Mouse (Mus musculus) cerebellum, postnatal 14 days (tissue): Measurements from ENCODE around the gene Hist1h3f.
A peak's percentile ranks its signal among the peaks of the same experiment; 100 is the strongest.
"Not testable (repeated sequence)": the region's sequence is repeated elsewhere in the genome, so short reads cannot be mapped to it uniquely, and the experiment has no call there.

ENCODE experiments used
- DNase-seq, 2 experiments: peaks; one replicate each; pipeline ENCODE4 v3.0.0; 2021; ENCODE audit warnings: mixed read lengths in 2 of 2

The Hist1h3f gene

DNA sequence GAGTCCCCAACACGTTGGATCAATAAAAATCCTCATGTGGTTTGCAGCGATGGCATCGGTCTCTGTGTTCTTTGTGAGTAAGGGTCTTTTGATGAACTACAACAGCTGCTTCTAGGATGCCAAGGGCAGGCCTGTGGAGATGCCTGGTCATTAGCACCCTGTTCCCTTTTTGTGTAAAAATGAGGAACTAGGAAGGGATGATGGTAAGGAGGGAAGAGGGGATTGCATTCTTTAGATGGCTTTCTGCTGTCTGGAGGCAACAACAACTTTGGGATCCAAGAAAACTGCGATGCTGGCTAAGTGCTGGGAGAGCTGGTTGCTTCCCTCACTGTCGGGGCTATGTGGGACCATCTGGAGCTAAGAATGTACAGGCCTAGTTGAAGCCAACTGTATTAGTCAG is 5.6 kb upstream of the Hist1h3f start:
- DNase-seq: no peak

DNA sequence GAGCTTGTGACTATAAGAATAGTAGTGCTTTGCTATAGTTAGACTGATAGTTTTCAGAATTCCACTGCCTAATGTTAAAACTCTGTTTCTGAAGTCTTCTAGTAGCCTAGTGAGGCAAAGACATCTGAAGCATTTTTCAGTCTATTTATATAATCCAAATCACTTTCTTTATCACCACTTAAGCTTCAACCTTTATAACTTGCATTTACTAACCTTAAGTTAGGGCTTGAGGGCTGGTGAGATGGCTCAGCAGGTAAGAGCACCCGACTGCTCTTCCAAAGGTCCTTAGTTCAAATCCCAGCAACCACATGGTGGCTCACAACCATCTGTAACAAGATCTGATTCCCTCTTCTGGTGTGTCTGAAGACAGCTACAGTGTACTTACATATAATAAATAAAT is 4.0 kb upstream of the Hist1h3f start:
- not testable (repeated sequence) for DNase-seq

DNA sequence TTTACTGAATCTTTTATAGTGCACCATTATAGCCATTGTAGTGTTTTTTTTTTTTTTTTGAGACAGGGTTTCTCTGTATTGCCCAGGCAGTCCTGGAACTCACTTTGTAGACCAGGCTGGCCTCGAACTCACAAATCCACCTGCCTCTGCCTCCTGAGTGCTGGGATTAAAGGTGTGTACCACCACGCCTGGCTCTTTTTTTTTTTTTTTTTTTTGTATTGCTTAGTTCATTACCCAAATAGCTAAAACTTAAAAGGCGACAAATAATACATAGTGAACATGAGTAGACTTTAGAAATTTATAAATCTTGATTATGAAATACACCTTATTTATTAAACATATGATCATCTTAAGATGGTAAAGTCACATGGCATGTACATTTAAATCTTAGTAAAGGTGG is 2.4 kb upstream of the Hist1h3f start:
- no peak for DNase-seq

DNA sequence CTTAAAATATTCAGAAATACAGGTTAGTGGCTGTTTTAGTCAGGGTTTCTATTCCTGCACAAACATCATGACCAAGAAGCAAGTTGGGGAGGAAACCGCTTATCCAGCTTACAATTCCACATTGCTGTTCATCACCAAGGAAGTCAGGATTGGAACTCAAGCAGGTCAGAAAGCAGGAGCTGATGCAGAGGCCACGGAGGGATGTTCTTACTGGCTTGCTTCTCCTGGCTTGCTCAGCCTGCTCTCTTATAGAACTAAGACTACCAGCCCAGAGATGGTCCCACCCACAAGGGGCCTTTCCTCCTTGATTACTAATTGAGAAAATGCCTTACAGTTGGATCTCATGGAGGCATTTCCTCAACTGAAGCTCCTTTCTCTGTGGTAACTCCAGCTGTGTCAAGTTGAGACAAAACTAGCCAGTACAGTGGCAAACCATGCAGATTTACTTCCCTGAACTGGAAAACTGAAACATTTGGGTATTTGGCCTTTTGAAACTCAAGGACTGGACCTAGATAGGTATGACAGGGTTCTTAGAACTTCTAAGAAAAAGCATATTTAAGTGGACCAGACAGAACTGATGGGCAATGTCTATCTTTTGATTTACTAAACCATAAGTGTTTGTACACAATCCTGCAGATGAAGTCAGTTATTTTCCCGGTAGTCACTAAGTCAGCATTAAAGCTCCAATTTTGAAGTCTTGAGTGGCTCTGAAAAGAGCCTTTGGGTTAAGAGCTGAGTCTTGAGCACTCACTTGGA is 1.4 kb upstream of the Hist1h3f start:
- DNase-seq: not testable (repeated sequence)

DNA sequence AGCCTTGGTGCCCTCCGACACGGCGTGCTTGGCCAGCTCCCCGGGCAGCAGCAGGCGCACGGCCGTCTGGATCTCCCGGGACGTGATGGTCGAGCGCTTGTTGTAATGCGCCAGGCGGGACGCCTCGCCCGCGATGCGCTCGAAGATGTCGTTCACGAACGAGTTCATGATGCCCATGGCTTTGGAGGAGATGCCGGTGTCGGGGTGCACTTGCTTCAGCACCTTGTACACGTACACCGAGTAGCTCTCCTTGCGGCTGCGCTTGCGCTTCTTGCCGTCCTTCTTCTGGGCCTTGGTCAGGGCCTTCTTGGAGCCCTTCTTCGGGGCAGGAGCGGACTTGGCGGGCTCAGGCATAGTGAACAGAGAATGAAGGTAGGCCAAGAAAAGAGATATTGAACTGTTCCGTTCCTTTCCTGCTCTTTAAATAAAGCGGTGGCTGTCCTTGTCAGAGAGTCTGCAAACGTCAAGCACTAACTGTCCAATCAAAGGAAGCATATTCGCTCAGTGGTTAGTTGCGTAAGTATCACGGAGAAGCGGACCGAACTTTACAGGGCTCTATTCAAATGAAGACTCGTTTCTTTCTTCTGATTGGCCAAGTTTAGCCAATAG is 749 bp upstream of the Hist1h3f start, which contains the start of gene Hist1h2bh:
Gene Hist1h2bh, minus strand, starts transcription at position 394 of the 609 bp plus-strand sequence.
- peak; percentile 16 to 59 for DNase-seq

DNA sequence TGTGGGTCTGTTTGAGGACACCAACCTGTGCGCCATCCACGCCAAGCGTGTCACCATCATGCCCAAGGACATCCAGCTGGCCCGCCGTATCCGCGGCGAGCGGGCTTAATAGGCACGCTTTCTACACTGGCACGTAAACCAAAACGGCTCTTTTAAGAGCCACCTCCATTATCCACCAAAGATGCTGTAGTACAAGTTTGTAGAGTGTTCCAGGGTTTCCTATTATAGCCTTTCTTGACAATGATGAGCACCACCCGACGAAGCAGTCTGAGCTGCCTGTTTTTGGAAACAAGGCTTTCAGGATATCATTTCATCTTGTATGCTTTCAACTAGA is 902 bp downstream of the Hist1h3f start:
- peak in 1 of 2 experiments; percentile 21 for DNase-seq

DNA sequence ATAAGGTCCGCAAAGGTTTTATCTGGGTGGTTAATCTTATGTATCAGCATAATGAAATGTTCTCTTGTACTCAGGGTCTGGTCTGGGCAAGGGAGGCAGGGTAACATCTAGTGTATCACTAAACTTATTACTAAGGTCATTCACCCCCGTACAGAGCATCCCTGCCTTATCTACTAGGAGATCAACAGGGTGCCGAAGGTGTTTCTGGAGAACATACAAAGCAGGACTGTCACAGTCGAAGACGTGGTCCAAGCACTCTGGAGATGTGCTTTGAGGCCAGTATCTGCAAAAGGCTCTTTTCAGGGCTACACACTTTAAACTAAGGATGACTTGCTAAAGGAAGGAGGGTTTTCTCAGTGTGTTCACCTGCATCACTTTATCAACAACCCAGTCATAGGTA is 2.8 kb downstream of the Hist1h3f start:
- DNase-seq: no peak

DNA sequence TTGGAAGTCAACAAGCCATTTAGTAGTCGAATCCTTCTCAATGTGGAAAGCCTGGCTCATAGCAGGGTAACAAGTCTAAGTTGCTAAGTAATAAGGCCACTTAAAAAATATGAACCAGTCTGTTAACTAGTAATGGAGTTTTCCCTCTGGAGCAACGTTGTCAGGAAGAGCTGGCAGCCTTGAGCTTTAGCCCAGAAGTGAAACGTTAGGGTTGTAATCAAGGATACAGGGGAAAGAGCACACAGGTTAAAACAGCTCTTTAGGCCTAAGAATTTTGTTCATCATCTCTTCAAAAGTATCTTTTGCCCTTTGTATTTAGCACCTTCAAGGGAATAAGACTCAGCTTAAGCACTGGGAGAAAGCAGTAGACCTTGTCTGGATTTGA is 6.9 kb downstream of the Hist1h3f start:
- no peak for DNase-seq

DNA sequence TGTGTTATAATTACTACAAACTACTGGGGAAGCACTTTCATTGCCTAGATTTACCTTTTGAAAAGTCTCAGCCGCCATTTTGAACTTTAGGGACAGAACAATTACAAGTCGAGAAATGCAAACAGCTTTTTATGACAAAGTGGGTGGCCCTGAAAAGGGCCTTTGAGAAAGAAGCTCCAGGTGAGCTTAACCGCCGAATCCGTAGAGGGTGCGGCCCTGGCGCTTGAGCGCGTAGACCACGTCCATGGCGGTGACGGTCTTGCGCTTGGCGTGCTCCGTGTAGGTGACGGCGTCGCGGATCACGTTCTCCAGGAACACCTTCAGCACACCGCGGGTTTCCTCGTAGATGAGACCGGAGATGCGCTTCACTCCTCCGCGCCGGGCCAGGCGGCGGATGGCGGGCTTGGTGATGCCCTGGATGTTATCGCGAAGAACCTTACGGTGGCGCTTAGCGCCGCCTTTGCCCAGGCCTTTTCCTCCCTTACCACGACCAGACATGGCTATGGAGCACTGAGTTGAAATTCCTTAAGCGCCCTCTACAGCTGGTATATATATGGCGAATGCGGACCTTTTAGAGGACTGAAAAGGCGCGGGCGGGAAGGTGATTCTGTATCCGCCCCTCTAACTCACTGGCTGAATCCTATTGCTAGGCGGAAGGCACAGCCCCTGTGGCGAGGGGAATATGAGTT is 7.4 kb downstream of the Hist1h3f start, which contains the start of gene Hist1h4f:
Gene Hist1h4f, minus strand, starts transcription at position 503 of the 689 bp plus-strand sequence.
- peak; percentile 87 to 92 for DNase-seq

DNA sequence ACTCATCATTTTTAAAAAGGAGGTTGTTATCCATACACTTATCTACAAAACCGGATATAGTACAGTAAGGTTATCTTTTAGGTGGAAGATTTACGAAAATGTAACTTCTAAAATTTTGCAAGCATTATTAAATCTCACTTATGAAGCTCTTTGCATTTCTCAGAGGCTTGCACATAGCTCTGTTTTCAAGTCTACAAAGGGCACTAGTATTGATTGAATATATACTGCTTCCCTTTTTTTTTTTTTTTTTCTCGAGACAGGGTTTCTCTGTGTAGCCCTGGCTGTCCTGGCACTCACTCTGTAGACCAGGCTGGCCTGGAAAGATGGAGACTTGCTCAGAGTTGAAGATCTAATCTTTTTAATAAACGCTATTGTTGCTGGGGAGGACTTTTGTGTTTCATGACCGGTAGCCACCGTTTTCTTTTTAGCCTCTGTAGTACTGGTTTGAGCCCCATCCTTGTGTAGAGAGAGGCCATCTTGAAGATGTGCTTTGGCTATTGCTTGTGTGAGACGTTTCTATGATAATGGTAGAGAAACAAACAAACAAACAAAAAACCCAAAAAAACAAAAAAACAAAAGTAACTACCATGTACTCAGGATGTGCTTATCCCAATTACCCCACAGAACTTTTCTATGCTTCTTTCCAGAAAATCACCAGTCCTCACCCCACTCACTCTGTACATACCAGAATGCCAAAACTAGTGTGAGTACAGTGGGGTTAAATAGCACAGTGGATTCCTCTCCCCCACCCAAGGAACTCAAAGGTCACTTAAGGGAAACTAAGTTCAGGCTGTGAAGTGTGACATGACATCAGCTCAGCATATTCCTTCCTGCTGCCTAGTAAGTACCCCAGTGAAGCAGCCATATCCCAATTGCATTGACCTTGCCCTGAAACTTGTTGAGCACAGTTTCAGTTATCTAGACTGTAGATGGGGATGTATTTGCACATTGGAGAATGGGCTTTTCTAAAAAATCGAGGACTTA is 8.4 kb downstream of the Hist1h3f start:
- DNase-seq: no peak

DNA sequence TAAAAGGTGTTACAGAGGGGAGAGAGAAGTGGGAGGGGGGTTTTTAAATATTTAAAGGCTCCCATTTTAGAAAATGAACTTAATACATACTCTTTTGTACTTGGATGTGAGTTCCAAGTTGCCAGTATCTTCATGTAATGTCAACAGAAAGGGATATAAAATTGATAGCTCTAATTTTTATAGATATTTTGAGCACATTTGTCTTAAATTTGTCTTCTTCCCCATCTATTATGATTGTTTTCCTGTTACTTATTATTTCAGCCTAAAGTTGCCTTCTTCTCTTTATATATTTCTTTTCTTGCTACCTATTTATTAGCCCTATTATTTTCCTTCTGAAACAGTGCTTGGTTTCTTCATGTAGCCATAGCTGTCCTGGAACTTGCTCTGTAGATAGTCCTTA is 9.1 kb downstream of the Hist1h3f start, which contains the start of gene Hist1h1d:
Gene Hist1h1d, plus strand, starts transcription at position 301 of the 400 bp plus-strand sequence.
- DNase-seq: no peak

DNA sequence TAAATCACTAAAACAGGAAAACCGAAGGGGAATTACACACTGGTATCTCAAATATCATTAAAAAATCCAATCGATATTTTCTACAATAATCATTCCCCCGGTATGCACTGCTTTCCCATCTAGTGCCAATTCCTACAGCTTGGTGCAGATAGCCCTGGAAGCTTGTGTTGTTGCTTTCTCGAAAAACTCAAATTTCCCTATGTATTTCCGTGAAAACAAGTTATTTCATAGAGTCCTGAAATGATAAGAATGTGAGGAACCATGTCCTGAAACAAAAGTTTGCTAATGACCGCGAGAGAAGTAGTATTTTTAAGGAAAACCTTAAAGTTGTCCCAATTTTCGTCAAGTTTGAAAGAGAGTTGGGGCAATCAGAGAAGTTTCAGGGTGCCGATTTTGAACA is 10.5 kb downstream of the Hist1h3f start:
- DNase-seq: no peak

DNA sequence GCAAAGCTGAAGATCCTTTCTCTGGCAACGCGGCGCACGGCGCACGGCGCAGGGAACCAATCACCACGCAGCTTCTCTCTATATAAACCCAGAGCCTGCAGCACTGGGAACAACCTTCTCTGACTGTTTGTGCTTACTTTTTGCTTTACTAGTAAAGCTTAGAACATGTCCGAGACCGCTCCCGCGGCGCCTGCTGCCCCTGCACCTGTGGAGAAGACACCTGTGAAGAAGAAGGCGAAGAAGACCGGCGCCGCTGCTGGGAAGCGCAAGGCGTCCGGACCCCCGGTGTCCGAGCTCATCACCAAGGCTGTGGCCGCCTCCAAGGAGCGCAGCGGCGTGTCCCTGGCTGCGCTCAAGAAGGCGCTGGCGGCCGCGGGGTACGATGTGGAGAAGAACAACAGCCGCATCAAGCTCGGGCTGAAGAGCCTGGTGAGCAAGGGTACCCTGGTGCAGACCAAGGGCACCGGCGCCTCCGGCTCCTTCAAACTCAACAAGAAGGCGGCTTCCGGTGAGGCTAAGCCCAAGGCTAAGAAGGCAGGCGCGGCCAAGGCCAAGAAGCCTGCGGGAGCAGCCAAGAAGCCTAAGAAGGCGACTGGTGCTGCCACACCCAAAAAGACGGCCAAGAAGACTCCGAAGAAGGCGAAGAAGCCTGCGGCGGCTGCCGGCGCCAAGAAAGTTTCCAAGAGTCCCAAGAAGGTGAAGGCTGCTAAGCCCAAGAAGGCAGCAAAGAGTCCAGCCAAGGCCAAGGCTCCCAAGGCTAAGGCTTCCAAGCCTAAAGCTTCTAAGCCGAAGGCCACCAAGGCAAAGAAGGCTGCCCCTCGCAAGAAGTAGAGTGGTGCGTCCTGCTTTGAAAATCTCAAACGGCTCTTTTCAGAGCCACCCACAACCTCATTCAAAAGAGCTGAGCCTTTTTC is 11.3 kb downstream of the Hist1h3f start:
- DNase-seq: peak; percentile 61 to 63

DNA sequence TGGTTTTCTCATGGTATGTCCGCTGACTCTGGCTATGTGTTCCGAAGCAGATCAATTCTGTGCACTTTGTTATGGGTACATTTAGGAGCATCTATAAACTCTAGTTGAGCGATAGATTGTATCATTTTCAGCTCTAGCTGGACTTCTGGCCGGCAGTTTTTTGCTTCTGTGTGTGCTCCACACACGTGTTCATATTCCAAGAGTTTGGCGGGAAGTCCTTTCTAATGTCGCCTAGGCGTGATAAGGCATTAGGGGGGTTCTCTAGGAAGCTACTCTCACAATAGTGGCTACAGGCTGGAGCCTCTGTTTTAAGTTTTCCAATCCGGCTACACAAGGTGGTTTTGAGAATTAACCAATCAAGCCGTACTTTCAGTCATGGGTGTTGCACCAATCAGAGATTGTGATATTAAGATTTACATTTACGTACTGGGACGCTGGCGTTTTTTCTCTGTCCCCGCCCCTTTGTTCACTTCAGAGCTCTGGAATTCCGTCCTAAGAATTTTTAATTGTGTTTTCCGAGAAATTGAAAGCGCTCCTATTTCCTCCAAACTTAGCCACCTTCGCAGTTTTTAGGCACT is 12.1 kb downstream of the Hist1h3f start:
- DNase-seq: peak; percentile 62 to 79

DNA sequence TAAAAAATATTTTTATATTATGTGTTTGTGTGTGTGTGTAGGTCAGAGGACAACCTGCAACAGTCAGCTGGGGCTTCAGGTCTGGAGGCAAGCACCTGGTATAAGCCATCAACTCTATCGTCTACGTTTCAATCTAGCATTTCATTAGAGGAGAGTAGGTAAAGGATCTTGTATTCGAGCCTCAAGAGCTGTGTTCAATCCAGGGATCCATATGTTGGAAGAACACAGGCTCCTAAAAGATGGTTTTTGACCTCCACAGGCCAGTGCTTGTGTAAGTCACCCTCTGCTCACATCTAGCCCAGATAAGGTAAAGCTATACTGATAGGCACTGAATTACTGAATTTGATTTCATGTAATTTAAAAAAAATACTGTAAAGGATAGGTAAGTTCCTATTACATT is 13.1 kb downstream of the Hist1h3f start:
- DNase-seq: no peak

DNA sequence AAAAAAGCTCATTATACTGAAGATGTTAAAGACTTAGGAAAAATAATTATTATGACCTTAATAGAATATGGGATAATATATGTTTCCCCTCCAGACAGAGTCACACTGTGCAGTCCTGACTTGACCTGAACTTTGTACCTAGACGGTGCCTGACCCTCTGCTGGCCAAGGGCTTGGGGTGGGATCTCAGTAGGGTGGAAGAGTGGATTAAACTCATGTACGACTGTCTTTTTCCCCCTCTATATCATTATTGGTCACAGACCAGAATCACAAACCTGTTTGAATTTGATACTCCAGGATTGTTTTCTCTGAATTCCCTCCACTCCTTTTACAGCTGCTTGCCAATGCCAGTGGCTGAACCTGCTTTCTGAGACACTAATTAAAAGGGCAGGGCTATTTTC is 16.8 kb downstream of the Hist1h3f start:
- not testable (repeated sequence) for DNase-seq

DNA sequence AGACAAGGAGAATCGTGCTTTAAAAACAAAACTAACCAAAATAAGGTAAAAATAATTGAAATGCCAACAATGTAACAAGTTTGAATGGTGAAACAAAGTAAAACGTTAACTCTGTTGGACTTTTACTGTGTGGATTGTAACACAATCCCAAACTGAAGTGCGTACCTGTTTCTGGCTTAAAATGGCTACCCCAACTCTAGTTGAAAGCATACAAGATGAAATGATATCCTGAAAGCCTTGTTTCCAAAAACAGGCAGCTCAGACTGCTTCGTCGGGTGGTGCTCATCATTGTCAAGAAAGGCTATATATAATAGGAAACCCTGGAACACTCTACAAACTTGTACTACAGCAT is 17.7 kb downstream of the Hist1h3f start:
- DNase-seq: not testable (repeated sequence)

DNA sequence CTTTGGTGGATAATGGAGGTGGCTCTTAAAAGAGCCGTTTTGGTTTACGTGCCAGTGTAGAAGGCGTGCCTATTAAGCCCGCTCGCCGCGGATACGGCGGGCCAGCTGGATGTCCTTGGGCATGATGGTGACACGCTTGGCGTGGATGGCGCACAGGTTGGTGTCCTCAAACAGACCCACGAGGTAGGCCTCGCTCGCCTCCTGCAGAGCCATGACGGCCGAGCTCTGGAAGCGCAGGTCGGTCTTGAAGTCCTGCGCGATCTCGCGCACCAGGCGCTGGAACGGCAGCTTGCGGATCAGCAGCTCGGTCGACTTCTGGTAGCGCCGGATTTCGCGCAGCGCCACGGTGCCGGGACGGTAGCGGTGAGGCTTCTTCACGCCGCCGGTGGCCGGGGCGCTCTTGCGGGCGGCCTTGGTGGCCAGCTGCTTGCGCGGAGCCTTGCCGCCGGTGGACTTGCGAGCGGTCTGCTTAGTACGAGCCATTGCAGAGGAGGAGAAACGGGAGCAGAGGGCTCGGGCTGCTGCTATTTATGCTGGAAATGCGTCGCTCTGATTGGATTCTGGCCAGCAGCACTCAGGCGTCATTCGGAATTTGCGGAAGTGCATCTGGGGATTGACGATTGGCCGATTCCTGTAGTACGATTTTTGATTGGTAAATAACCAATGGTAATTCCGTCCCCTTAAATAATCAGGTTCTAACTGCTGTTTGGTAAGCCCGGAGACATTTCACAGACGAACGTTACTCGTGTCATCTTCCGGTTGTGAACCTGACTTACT is 18.2 kb downstream of the Hist1h3f start, which contains the start of gene Hist1h3e:
Gene Hist1h3e, minus strand, starts transcription at position 487 of the 777 bp plus-strand sequence.
- DNase-seq: peak; percentile 93 to 94

DNA sequence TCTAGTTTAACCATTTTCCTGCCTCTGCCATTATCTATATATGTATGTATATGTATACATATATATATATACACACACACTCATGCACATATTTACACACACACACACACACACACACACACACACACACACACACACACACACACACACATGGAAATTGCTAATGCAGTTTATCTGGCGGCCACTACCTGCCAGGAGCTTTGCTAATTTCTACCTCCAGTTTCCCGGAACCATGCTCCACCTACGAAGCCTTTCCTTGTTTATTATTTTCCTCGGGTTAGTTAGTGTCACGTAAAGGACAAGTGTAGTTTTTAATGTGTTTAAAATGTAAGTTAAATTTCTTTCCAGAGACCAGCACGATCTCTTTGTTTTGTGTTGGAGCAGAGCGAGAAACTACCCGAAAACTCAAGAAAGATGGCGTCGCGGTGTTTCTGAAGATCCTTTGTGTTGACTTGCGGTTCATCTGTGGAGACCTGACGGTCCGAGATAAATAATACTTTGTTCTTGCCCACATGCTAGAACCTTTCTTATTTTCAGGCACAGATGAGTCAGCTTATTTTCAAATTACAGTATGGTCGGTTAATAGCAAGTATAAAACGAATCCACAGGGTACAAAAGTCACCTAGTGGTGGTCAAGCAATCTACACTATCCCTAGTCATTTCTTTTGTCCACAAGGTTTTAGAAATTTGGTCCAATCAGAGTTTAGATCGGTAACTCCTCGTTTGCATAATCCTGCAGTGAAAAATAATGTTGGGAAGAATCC is 19.0 kb downstream of the Hist1h3f start:
- peak; percentile 49 to 53 for DNase-seq
